Mouse (Mus musculus): ENCODE measurements at regions not wholly inside any gene's neighbourhood (a gene's known extent, or its start where the extent isn't known, plus 50 kb on each side); places are given as distances from the start of the nearest gene placed in this dataset.

DNA sequence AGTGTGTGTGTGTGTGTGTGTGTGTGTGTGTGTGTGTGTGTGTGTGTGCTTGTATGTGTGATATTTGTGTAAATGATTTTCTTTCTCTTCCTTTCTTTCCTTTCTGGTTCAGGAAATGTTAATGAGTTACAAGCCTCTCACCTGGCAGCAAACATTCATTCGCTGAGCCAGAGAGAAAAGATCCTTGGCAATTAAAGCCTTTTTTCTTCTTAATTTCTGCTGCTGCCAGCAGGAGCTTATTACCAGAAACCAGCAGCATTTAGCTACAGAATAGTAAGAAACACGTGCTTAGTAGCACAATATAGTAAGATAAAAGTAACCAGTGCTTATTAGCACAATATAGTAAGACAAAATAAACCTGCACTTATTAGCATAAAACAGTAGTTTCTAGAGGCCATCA is 1050.0 kb upstream of the Pabpc4l start:
- in situ Hi-C loops (cut with MboI, MseI), result no loop called here

DNA sequence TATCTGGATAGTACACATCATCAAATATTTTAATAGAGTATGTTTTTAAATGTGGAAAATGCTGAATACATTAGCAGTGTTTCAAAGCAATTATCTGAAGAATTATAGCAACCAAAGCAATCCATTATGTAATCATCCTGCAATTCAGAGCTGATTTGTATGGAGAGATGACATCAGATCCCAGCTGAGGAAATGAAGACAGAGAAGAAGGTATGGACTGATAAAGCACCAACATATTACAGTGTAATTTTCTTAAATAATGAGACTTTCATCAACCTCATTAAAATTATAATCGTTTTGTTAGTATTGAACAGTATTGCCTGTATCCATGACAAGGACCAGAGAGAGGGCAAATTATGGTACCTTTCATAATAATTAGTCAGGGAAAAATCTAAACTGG is 1023.3 kb upstream of the Pabpc4l start:
- in situ Hi-C loops (cut with MboI, MseI), result no loop called here

DNA sequence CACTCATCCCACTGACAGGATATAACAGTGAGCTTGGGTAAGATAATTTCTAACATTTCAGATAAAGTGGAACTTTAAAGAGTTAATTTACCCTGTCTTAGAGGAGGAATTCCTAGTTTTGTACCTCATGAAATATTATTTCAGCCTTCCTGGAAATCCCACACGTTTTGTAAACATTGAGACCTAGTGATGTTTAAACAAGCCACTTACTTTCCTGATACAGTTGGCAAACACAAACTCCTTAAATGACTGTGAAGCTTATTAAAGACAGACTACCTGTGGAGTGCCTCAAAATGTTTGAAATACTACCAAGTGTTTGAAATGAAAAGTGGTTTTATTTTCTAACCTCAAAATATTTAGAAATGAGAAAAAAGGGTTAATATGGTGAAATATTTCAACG is 1021.8 kb upstream of the Pabpc4l start:
- in situ Hi-C loops (cut with MboI, MseI), result no loop called here

DNA sequence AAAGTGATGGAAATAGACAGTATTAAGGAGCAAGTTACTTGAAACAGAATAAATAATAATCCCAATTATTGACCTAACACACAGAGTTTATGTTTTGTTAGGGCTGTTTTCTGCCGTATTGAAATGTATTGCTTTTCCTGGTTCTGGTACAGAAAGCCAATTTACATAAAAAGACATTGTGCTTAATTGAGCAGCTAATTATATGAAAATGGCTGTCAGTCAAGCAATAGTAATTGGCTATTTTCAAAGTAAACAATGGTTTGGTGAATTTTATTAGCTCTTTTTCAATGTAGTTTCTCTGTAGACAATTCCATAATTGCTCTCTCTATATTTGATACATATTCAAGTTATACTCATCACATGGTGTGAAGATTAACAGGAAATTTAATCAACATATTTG is 1015.5 kb upstream of the Pabpc4l start:
- in situ Hi-C loops (cut with MboI, MseI), result no loop called here

DNA sequence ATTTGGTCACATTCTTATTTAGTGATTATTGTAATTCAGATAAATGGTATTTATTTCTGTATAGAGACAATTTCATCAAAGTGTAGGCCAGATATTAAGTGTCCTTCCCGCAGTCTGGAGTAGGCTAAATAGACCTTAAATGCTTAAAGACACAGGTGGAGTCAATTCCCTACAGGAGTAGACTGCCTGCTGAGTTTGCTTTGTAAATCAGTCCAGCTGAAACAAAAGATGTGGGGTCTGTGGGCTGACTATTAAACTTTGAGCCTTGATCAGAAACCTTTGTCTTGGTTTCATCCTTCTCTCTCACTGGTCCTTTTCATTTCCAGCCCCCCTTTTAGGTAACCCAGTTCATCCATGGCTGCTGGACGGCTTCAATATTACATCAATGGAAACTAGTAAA is 1002.0 kb upstream of the Pabpc4l start:
- in situ Hi-C loops (cut with MboI, MseI), result no loop called here

DNA sequence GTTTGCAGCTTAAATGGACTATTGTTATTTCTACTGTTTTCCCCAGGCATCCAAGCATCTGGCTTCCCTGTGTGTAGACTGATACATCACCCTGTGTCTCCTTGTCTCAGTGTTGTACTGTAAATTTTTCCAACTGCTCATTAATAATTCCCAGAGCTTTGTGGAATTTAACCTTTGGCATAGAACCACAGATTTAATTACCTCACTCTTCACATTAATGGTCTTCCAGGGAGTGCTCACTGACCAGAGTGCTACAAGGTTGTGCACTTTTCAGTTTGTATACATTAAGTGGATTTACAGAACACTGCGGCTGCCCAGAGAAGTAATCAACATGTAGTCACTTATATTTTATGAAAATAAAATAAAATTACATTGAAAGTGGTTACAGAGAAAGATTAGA is 992.4 kb upstream of the Pabpc4l start:
- in situ Hi-C loops (cut with MboI, MseI), result no loop called here

DNA sequence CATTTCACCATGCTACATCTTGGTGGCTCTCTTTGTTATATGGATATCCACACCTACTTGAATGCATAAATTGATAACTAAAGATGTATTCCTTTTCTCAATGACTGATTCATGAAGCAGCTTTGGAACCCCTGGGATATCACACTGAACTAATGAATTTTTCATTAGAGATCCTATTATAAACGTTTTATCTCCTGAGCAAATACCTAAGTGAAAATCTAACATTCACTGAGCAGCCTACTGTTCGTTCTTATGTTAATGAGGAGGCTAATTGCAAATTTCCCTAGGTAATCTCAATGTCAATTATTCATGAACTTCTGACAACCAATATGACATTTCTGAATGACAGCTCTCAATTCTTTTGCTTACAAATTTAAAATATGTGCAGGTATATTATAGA is 987.5 kb upstream of the Pabpc4l start:
- in situ Hi-C loops (cut with MboI, MseI), result loop anchor here (10.0 kb wide), 1 partner anchor 1661 kb away; no protein-coding TSS in a partner anchor

DNA sequence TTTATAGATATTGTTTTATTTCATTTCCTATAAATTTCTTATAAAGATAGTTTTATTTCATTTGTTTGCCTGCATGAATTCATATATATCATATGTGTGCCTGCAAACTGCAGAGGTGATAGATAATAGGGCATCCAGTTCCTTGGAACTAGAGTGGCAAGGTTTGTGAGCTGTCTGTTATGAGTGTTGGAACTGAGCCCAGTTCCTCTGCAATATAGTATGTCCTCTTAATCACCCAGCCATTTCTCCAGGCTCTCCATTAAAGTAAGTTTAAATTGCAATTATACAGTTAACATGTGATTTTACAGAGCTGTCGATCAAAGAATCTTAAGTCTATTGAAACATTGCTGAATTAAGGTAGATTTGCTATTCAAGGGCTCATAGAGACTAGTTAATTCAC is 976.5 kb upstream of the Pabpc4l start:
- in situ Hi-C loops (cut with MboI, MseI), result no loop called here
